Mouse (Mus musculus): ENCODE results near the gene Eml4.

- no peak for TF ChIP-seq POLR2A (IDR thresholded peaks at IDR 0.05; ENCODE audit: extremely low read depth, insufficient read depth, low read length)
- TF ChIP-seq CTCF (IDR thresholded peaks at IDR 0.05; ENCODE audit: low read depth, low read length): no peak
Measured at GRCm38 (mm10) chr17:83353460-83353859, 2.7 kb downstream of the Eml4 start.
